Mouse (Mus musculus) adrenal gland, adult (tissue): ENCODE results near the gene Arhgap10.

Source experiments
- DNase-seq, 2 experiments: peaks; one replicate each; pipeline ENCODE4 v3.0.0; 2022 to 2023; ENCODE audit warnings: low spot score in 1 of 2; ENCODE audit not compliant: inconsistent age in 2 of 2

Arhgap10 gene

GRCm38 (mm10) chr8:77488215-77488606 is 29.5 kb downstream of the Arhgap10 start:
- DNase-seq, result peak in 1 of 2 experiments; percentile 58

- DNase-seq, result peak; percentile 38 to 87
Observed at GRCm38 (mm10) chr8:77487590-77488214, 30.1 kb downstream of the Arhgap10 start.

GRCm38 (mm10) chr8:77486749-77487148 is 31.0 kb downstream of the Arhgap10 start:
- DNase-seq, result peak; percentile 66 to 93

- peak in 1 of 2 experiments; percentile 31 for DNase-seq
Observed at GRCm38 (mm10) chr8:77484817-77485216, 32.9 kb downstream of the Arhgap10 start.

GRCm38 (mm10) chr8:77484266-77484665 is 33.5 kb downstream of the Arhgap10 start:
- no peak for DNase-seq

GRCm38 (mm10) chr8:77483676-77484075 is 34.1 kb downstream of the Arhgap10 start:
- peak; percentile 21 to 53 for DNase-seq

- peak in 1 of 2 experiments; percentile 38 for DNase-seq
Observed at GRCm38 (mm10) chr8:77481791-77482190, 36.0 kb downstream of the Arhgap10 start.

- peak in 1 of 2 experiments; percentile 27 for DNase-seq
Observed at GRCm38 (mm10) chr8:77479995-77480394, 37.8 kb downstream of the Arhgap10 start.

GRCm38 (mm10) chr8:77478913-77479273 is 38.9 kb downstream of the Arhgap10 start:
- DNase-seq, result peak in 1 of 2 experiments; percentile 68

- DNase-seq, result peak; percentile 21 to 72
Observed at GRCm38 (mm10) chr8:77478155-77478912, 39.4 kb downstream of the Arhgap10 start.

GRCm38 (mm10) chr8:77477684-77478083 is 40.1 kb downstream of the Arhgap10 start:
- peak; percentile 38 to 88 for DNase-seq

GRCm38 (mm10) chr8:77474614-77475013 is 43.1 kb downstream of the Arhgap10 start:
- no peak for DNase-seq

GRCm38 (mm10) chr8:77473773-77474172 is 44.0 kb downstream of the Arhgap10 start:
- DNase-seq, result no peak

- peak; percentile 59 to 92 for DNase-seq
Observed at GRCm38 (mm10) chr8:77473373-77473772, 44.4 kb downstream of the Arhgap10 start.

GRCm38 (mm10) chr8:77461392-77461791 is 56.4 kb downstream of the Arhgap10 start:
- DNase-seq, result no peak

GRCm38 (mm10) chr8:77460363-77460762 is 57.4 kb downstream of the Arhgap10 start:
- DNase-seq, result no peak

- DNase-seq, result no peak
Observed at GRCm38 (mm10) chr8:77459696-77460095, 58.1 kb downstream of the Arhgap10 start.

- DNase-seq, result no peak
Observed at GRCm38 (mm10) chr8:77458575-77458974, 59.2 kb downstream of the Arhgap10 start.

GRCm38 (mm10) chr8:77456263-77456662 is 61.5 kb downstream of the Arhgap10 start:
- DNase-seq, result no peak

- DNase-seq, result peak in 1 of 2 experiments; percentile 48
Observed at GRCm38 (mm10) chr8:77453836-77454235, 63.9 kb downstream of the Arhgap10 start.

- DNase-seq, result peak in 1 of 2 experiments; percentile 55
Observed at GRCm38 (mm10) chr8:77451466-77452382, 66.0 kb downstream of the Arhgap10 start.
